ENCODE assay signal across 12 mouse cellular contexts in the genomic region with DNA sequence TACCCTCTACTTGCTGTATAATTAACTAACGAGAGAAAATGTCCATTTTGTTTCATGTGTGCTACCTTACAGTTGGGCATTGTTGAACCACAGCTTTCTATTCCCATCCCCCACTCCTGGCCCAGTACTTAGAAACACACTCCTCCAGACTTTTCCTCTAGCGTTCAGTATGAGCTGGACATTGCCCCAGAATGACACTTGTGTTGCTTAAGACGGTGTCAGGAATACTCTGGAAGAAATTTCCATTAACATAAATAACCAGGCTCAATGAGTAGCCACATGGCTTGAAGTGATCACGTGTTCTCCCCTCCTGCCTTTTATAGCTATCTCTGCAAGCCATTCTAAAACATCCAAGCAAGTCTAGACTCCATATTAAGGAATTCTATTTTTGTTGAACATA. TPM values are rescaled to one million over a fixed set of nuclear protein-coding genes. Genes with fewer than 3 reads are reported as not detected.
DNase-seq lines count a peak whose midpoint lies in the region; ATAC-seq and TF ChIP-seq lines count a peak whose summit lies in the region.
"Had no signal": no experiment of that assay in that cellular context is flagged by ENCODE, and none has a peak within 500 bp of the region (broad histone marks: within the 10 kb centered on the region; RNA-seq: fewer than 3 reads in every experiment).

No protein-coding gene starts in this region.

- no peak for TF ChIP-seq CTCF in layer of hippocampus, adult 2 months (conservative IDR thresholded peaks at IDR 0.05)

- peak; percentile 30 to 38 for DNase-seq in heart, postnatal 10 days
- no peak for DNase-seq in heart, postnatal 4 days
- peak; percentile 33 for DNase-seq in lung, postnatal 14 days
- no peak for DNase-seq in layer of hippocampus, postnatal 14 days (ENCODE audit: low spot score in 2 of 2)
- no peak for DNase-seq in layer of hippocampus, adult 2 months (ENCODE audit: low spot score in 2 of 2)
- no peak for DNase-seq in cerebellum, postnatal 14 days
- DNase-seq: left cerebral cortex, postnatal 4 days; thymus, adult 2 months had no signal

- intact Hi-C loops in heart, postnatal 10 days (cut with DNase I): no loop called here

- ATAC-seq in embryonic facial prominence, embryonic 13.5 days (ENCODE audit: insufficient number of reproducible peaks, insufficient read depth, low FRiP score, low TSS enrichment, low read depth): no peak
- peak; percentile 57; the same call in 1 of the 2 replicates for ATAC-seq in forebrain, embryonic 16.5 days

- peaks cover 10% of the 10 kb centered on the region; the same call in 1 of the 2 replicates for H3K4me1 ChIP-seq in embryonic facial prominence, embryonic 13.5 days
- H3K4me1 ChIP-seq in forebrain, embryonic 16.5 days (replicated peaks; ENCODE audit: control insufficient read depth, insufficient read depth, low read length): peaks cover 7% of the 10 kb centered on the region
- H3K4me1 ChIP-seq: neural tube, embryonic 12.5 days had no signal

- H3K4me3 ChIP-seq in embryonic facial prominence, embryonic 13.5 days: no peak overlapping the region
- no peak overlapping the region for H3K4me3 ChIP-seq in forebrain, embryonic 16.5 days (replicated peaks; ENCODE audit: low read length)
- H3K4me3 ChIP-seq in layer of hippocampus, adult 2 months: no peak overlapping the region
- H3K4me3 ChIP-seq: megakaryocyte, embryonic 14.5 days; neural tube, embryonic 12.5 days had no signal

- H3K27ac ChIP-seq in embryonic facial prominence, embryonic 13.5 days: 0 out of 2 replicates have a peak overlapping the region, but pooled peaks have one; percentile 55
- no peak overlapping the region for H3K27ac ChIP-seq in forebrain, embryonic 16.5 days (ENCODE audit: low read length)
- H3K27ac ChIP-seq in layer of hippocampus, adult 2 months: no peak overlapping the region
- H3K27ac ChIP-seq: neural tube, embryonic 12.5 days had no signal

- no peaks in the 10 kb centered on the region for H3K9me3 ChIP-seq in embryonic facial prominence, embryonic 13.5 days
- no peaks in the 10 kb centered on the region for H3K9me3 ChIP-seq in forebrain, embryonic 16.5 days (ENCODE audit: control insufficient read depth, low read length)
- H3K9me3 ChIP-seq: megakaryocyte, embryonic 14.5 days; neural tube, embryonic 12.5 days had no signal

- H3K36me3 ChIP-seq in embryonic facial prominence, embryonic 13.5 days: no peaks in the 10 kb centered on the region
- no peaks in the 10 kb centered on the region for H3K36me3 ChIP-seq in forebrain, embryonic 16.5 days (ENCODE audit: control insufficient read depth, insufficient read depth)
- H3K36me3 ChIP-seq: neural tube, embryonic 12.5 days had no signal

- no peak overlapping the region for H3K9ac ChIP-seq in embryonic facial prominence, embryonic 13.5 days
- no peak overlapping the region for H3K9ac ChIP-seq in forebrain, embryonic 16.5 days (replicated peaks; ENCODE audit: low read depth, low read length)
- H3K9ac ChIP-seq: neural tube, embryonic 12.5 days had no signal

- 53% methylated on average over 4 of the region's 4 CpGs for WGBS in embryonic facial prominence, embryonic 13.5 days
- 19% methylated on average over 4 of the region's 4 CpGs for WGBS in forebrain, embryonic 16.5 days

- no peaks in the 10 kb centered on the region for H3K27me3 ChIP-seq in embryonic facial prominence, embryonic 13.5 days
- H3K27me3 ChIP-seq in forebrain, embryonic 16.5 days (replicated peaks; ENCODE audit: control insufficient read depth, insufficient read depth, low read length): no peaks in the 10 kb centered on the region
- H3K27me3 ChIP-seq: megakaryocyte, embryonic 14.5 days; neural tube, embryonic 12.5 days had no signal

- no peak overlapping the region for H3K4me2 ChIP-seq in embryonic facial prominence, embryonic 13.5 days
- no peak overlapping the region for H3K4me2 ChIP-seq in forebrain, embryonic 16.5 days (ENCODE audit: low read length)
- H3K4me2 ChIP-seq: neural tube, embryonic 12.5 days had no signal

RNA-seq across cellular contexts. Expression of gene Fgf7, which starts 26.1 kb away (rescaled TPM):
- total RNA-seq in heart, postnatal 10 days (2021): under 1 TPM; 0.64 to 0.81 TPM
- total RNA-seq in heart, postnatal 4 days (2021): under 1 TPM; 0.55 to 0.59 TPM
- 7.6 and 10.2 TPM in 2 replicates for polyA plus RNA-seq in embryonic facial prominence, embryonic 13.5 days (2015; fragmentation: Nextera tagmentation; extraction: Ambion mirVana)
- polyA plus RNA-seq in forebrain, embryonic 16.5 days (2015; fragmentation: Nextera tagmentation; extraction: Ambion mirVana): 0.65 and 0.77 TPM in 2 replicates
- 1 to 10 TPM; 1.1 to 1.9 TPM for total RNA-seq in layer of hippocampus, postnatal 14 days (2021)
- total RNA-seq in layer of hippocampus, adult 2 months (2021): 1 to 10 TPM in 1 of 2 experiments, under 1 TPM in 1; 0.51 to 1.5 TPM

Comparison
In these comparisons a context has a peak if more than half of its experiments do, and no peak if none do; other contexts are left out.
1. DNase-seq: peak in heart, postnatal 10 days (2 of 2) and lung, postnatal 14 days (single experiment); none in heart, postnatal 4 days (single experiment), layer of hippocampus, postnatal 14 days (0 of 2), layer of hippocampus, adult 2 months (0 of 2) and cerebellum, postnatal 14 days (0 of 2).